Mouse (Mus musculus) left cerebral cortex, postnatal 4 days (tissue): ENCODE data around the gene Olah. TPM values are rescaled to one million over a fixed set of nuclear protein-coding genes. Genes with fewer than 3 reads are reported as not detected.

Experiments
- total RNA-seq, 2 experiments: library from RNA; stranded (reverse); gene quantifications; 2 replicates each; pipeline ENCODE4 v1.2.3; 2021

Olah gene
- total RNA-seq, 2 experiments from 2014 or later = 0.30 TPM; not detected in 1

Other genes with a start within 250 kb of the Olah start
- 100 to 1,000 TPM in 1 of 2 experiments, 10 to 100 TPM in 1; 94.1 to 106 TPM for gene Nmt2, start 113.0 kb downstream of the Olah start, total RNA-seq
- gene Rpp38, start 64.6 kb downstream of the Olah start, total RNA-seq = 1 to 10 TPM; 8.4 to 8.7 TPM
- gene Acbd7, start 61.0 kb downstream of the Olah start, total RNA-seq = 1 to 10 TPM in 1 of 2 experiments, under 1 TPM in 1; 0.82 to 1.0 TPM
- 1 to 10 TPM; 3.5 to 4.3 TPM for gene Meig1, start 25.4 kb upstream of the Olah start, total RNA-seq
- 10 to 100 TPM; 11.5 to 11.9 TPM for gene Dclre1c, start 26.9 kb upstream of the Olah start, total RNA-seq
- gene Suv39h2, start 77.8 kb upstream of the Olah start, total RNA-seq = 1 to 10 TPM; 4.9 to 5.5 TPM
- gene Gm45902, start 115.6 kb upstream of the Olah start, total RNA-seq = 1 to 10 TPM; 8.9 to 9.5 TPM
- 10 to 100 TPM; 51.3 to 53.0 TPM for gene Hspa14, start 115.6 kb upstream of the Olah start, total RNA-seq
- gene Cdnf, start 115.8 kb upstream of the Olah start, total RNA-seq = under 1 TPM; 0.40 to 0.44 TPM
- 10 to 100 TPM; 25.0 to 34.8 TPM for gene Fam107b, start 173.3 kb upstream of the Olah start, total RNA-seq